Mouse (Mus musculus) adrenal gland, postnatal 14 days (tissue): ENCODE results near the gene Tbc1d9b. TPM values are rescaled to one million over a fixed set of nuclear protein-coding genes. Genes with fewer than 3 reads are reported as not detected.

ENCODE experiments used
- DNase-seq: peaks from one replicate; pipeline ENCODE4 v3.0.0; 2021; ENCODE audit warnings: mixed read lengths
- total RNA-seq: library from RNA; stranded (reverse); gene quantifications from 2 replicates; pipeline ENCODE4 v1.2.3, GENCODE M21; 2021

Gene Tbc1d9b
- total RNA-seq, 1 experiment from 2014 or later, result 86.7 TPM

DNA sequence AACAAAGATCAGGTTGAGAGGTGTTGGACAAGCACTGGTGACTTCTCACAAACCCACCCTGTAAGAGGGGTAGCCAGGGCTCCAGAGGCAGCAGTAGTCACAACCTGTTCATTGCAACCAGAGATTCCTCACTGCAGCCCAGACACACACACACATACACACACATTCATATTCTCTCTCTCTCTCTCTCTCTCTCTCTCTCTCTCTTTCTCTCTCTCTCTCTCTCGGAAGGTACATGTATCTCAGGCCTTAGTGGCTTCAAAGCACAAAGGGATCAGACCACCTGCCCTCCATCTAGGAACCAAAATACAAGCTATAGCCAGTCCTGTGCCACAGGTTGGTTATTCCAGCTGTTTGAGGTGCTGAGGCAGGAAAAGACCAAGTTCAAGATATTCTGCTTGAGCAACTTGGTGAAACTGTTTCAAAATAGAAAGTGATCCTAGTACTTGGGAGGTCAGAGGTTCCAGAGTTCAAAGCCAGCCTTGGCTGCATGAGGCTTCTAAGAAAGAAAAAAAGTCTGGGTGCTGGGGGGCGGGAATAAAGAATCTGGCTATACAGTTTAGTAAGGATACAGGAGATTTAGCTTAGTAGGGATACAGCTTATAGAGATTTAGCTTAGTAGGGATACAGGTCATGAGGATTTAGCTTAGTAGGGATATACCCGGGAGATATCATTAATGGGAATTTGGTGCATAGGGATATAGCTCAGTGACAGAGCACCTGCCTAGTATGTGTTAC, 80.3 kb downstream of the Tbc1d9b start:
- DNase-seq, result no peak

DNA sequence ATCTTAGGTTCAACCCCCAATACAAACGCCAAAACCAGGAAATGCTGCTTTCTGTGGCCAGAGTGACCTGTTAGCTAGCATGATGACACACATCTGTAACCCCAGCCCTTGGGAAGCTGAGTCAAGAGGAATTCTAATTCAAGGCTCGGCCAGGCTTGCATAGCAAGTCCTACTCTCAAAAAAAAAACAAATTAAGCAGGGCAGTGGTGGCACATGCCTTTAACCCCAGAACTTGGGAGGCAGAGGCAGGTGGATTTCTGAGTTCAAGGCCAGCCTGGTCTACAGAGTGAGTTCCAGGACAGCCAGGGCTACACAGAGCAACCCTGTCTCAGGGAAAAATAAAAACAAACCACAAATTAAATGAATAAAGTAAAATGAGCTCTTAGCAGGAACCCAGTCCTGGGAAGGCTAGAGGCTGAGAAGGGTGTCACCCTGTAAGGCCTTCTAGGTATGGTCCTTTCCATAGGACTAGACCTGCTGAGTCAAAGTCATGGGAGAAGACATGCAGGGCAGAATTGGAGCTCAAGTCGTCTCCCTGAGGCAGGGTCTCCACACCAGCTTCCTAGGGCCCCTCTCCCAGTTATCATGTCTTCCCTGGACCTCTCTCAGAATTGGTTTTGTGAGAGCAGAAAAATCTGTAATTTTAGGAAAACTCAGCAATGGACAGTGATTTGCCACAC, 81.0 kb downstream of the Tbc1d9b start:
- peak; percentile 37 for DNase-seq

DNA sequence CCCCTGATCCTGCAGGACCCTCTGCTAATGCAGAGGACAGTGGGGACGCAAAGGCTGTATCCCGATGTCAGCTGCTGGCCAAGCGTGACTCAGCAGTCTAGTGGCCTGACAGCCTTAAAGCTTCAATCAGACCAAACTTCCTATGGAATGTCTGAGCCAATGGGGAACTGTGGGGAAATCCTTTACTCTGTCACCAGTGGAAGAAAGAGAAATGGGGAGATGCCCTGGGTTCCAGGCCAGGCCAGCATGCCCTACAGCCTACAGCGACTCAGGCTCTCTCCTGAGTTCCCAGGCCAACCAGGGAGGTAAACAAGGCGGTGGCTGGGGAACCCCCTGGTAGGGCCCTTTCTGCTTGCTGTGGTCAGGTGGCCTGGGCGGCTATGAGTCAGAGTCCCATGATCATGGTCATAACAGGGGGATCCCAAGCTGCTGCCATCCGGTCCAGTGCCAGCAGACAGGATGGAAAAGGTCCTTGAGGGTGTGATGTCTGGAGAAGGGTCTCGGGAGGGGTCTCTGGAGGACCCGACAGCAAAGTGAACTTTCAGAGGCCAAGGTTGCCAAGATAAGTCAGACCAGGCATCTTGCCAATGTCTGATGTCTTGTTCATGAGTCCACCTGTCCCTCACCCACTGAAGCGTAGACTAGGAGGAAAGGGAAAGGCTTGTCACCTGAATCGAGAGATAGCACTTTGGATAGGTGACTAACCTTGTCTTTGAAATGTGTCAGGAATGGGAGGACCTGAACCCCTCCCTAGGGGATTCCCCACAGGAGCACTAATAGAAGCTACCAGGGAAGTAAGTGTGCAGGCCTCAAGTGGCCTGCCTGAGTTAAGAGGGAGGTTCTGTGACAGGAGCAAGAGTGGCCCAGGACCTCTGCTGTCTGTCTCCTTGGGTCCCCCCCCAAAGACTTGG, 81.9 kb downstream of the Tbc1d9b start:
- DNase-seq, result peak; percentile 94

DNA sequence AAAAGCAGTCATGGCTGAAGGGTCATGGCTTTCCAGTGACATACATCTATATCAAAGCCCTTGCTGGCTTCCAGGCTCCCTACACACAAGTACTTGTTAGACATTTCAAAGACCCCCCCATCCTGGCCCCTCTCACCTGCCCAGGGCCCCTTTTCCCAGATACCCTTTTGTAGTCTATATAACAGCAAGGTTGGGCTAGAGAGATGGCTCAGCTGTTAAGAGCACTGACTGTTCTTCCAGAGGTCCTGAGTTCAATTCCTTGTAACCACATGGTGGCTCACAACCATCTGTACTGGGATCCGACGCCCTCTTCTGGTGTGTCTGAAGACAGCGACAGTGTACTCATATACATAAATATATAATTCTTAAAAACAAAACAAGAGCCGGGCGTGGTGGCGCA, 83.4 kb downstream of the Tbc1d9b start:
- no peak for DNase-seq

DNA sequence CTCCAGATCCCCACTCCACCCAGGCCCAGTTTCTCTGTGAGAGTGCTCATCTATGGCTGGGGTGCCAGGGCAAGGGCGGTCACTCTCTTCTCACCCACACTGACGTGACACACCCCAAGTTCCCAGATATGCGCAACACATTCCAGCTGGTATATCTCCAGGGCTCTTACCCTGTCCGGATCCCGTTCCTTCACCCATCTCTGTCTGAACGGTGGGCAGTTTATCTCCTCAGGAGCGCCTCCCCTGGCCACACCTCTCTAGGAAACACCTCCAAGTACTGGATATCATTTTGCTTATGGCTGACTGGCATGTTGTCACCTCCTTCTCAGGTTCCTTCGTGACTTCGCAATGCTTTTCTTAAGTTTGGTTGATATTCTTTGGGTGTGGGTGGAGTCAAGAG, 84.4 kb downstream of the Tbc1d9b start:
- DNase-seq, result no peak

DNA sequence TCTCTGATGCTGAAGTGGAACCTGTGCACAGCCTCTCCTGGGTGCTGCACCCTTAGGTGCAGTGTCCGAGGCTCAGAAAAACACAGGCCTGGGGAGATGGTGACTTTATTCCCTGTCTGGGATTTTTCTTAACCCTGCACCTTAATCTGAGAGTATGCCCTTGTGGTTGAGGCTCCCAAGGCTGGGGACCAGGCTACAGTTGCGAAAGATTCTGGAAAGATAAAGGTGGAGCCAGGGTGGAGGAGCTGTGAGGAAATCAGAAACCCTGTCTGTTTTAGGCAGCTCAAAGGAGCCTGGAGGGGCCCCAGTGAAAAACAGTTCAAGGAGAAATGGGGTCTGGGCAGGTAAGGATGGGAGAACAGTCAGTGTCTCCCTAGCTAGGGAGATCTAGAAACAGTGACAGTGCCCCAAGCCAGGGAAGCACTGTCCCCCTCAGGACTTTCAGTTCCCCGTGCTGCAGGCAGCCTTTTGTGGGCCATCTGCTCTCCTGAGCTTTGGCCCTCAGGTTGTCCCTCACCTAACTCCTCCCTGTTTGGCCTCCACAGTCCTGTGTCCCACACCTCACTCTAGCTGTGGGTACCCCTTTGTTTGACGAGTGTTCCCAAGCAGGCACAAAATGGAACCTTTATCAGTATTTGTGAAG, 85.6 kb downstream of the Tbc1d9b start:
- DNase-seq, result peak; percentile 58

DNA sequence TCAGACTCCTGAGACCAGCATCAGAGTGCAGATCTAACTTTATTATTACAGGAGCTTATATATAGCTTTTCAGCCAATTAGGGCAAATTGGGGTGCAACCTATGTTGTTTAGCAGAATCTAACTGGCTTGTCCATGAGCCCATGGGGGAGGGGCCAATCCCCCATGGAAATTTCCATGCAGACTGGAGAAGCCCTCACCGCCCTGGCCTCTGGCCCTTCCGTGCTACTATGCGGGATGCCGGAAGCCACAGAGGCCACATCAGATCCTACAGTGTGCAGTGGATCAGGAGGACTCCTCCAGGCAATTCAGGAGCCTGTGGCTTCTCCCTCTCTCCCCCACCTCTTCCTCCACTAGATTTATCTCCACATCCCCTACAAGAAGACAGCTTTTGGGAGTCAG, 86.6 kb downstream of the Tbc1d9b start:
- peak; percentile 57 for DNase-seq

DNA sequence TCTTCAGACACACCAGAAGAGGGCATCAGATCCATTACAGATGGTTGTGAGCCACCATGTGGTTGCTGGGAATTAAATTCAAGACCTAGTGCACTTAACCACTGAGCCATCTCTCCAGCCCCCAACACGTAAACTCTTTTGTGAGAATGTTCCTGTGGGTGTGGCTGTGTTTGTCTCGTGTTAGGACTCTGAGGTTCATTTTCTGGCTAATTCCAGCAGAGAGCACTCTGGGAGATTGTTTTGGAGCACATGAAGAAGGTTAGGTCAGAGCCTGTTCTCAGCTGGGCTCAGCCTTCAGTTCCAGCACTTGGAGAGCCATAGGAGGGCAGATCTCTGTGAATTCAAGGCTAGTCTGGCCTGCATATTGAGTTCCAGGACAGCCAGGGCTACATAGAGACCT, 88.6 kb downstream of the Tbc1d9b start:
- no peak for DNase-seq

Other genes with a start within 250 kb of the Tbc1d9b start
- gene Rasgef1c, start 229.6 kb upstream of the Tbc1d9b start, total RNA-seq, result 1.3 and 1.5 TPM in 2 replicates
- gene Rnf130, start 106.0 kb upstream of the Tbc1d9b start, total RNA-seq, result 63.6 and 70.4 TPM in 2 replicates
- gene Mrnip, start 43.0 kb downstream of the Tbc1d9b start, total RNA-seq, result 12.9 and 13.6 TPM in 2 replicates
- 356 and 366 TPM in 2 replicates for gene Sqstm1, start 79.4 kb downstream of the Tbc1d9b start, total RNA-seq
- 103 and 113 TPM in 2 replicates for gene Mgat4b, start 79.5 kb downstream of the Tbc1d9b start, total RNA-seq
- 10.4 and 11.3 TPM in 2 replicates for gene Ltc4s, start 107.2 kb downstream of the Tbc1d9b start, total RNA-seq
- 24.0 and 25.1 TPM in 2 replicates for gene Maml1, start 160.9 kb downstream of the Tbc1d9b start, total RNA-seq
- 347 and 361 TPM in 2 replicates for gene Canx, start 194.3 kb downstream of the Tbc1d9b start, total RNA-seq
- gene Cby3, start 223.1 kb downstream of the Tbc1d9b start, total RNA-seq, result not detected in 2 replicates
- 269 and 317 TPM in 2 replicates for gene Hnrnph1, start 245.6 kb downstream of the Tbc1d9b start, total RNA-seq